Mouse (Mus musculus) CH12.LX (cell line): ENCODE measurements around the gene Msmb. TPM values are rescaled to one million over a fixed set of nuclear protein-coding genes. Genes with fewer than 3 reads are reported as not detected.
"Not testable (repeated sequence)": the region's sequence is repeated elsewhere in the genome, so short reads cannot be mapped to it uniquely, and the experiment has no call there.

Experiments used
- DNase-seq: peaks from one replicate; pipeline ENCODE4 v3.0.0-alpha.2; 2013; ENCODE audit errors: extremely low read depth
- H3K27ac ChIP-seq: 2 replicates; pipeline ENCODE4 v1.5.1; 2012; ENCODE audit warnings: low read depth, mild to moderate bottlenecking, control low read depth, moderate library complexity; ENCODE audit not compliant: insufficient read depth
- H3K27me3 ChIP-seq: replicated peaks from 2 replicates; pipeline ENCODE3; 2012; ENCODE audit warnings: inconsistent platforms
- H3K36me3 ChIP-seq, 2 experiments: replicated peaks in 1 of 2; 2 replicates each; pipeline versions ENCODE3 to v1.6.1; 2012; ENCODE audit warnings: inconsistent platforms in 1 of 2, low read length in 1 of 2, mild to moderate bottlenecking in 1 of 2, mixed read lengths in 1 of 2, moderate library complexity in 1 of 2; ENCODE audit not compliant: control insufficient read depth in 1 of 2, insufficient read depth in 1 of 2
- H3K4me1 ChIP-seq, 2 experiments: 2 replicates each; pipeline ENCODE4 v1.6.1; 2012; ENCODE audit warnings: inconsistent platforms in 1 of 2, moderate library complexity in 1 of 2; ENCODE audit not compliant: insufficient read depth in 2 of 2, control insufficient read depth in 1 of 2
- H3K4me2 ChIP-seq: 2 replicates; pipeline ENCODE4 v1.6.1; 2012; ENCODE audit warnings: low read depth, mild to moderate bottlenecking, control low read depth; ENCODE audit not compliant: poor library complexity, insufficient read depth, severe bottlenecking
- H3K4me3 ChIP-seq, 3 experiments: fragments of 150-350 bp in 1 of 3; sonication (generic) in 1 of 3; replicated peaks in 1 of 3; 2 replicates each; pipeline versions ENCODE3 to v1.5.1; 2011 to 2012; ENCODE audit warnings: low read depth in 2 of 3, low read length in 2 of 3, mild to moderate bottlenecking in 2 of 3, moderate library complexity in 2 of 3, control low read depth in 1 of 3, improper control_type of control experiment in 1 of 3, inconsistent platforms in 1 of 3, mixed read lengths in 1 of 3; ENCODE audit not compliant: poor library complexity in 1 of 3
- H3K79me2 ChIP-seq: replicated peaks from 2 replicates; pipeline ENCODE4 v1.6.1; 2012; ENCODE audit warnings: mild to moderate bottlenecking, moderate library complexity; ENCODE audit not compliant: control insufficient read depth, poor library complexity, insufficient read depth, severe bottlenecking; ENCODE audit errors: extremely low read depth
- H3K9ac ChIP-seq: 2 replicates; pipeline ENCODE4 v1.6.1; 2012; ENCODE audit warnings: low read depth, mild to moderate bottlenecking, control low read depth, moderate library complexity; ENCODE audit not compliant: insufficient read depth
- H3K9me3 ChIP-seq: replicated peaks from 2 replicates; pipeline ENCODE3; 2012; ENCODE audit warnings: low read length, inconsistent platforms, mixed read lengths
- BHLHE40 ChIP-seq: IDR thresholded peaks from 2 replicates; pipeline ENCODE4 v1.6.1; 2011; ENCODE audit warnings: mild to moderate bottlenecking, low read depth, low read length, improper control_type of control experiment
- CHD1 ChIP-seq: IDR thresholded peaks from 2 replicates; pipeline ENCODE4 v1.6.1; 2012; ENCODE audit warnings: low read depth, low read length, improper control_type of control experiment, inconsistent platforms
- EP300 ChIP-seq: IDR thresholded peaks from 2 replicates; pipeline ENCODE4 v1.6.1; 2011; ENCODE audit warnings: low read length, improper control_type of control experiment
- IRF4 ChIP-seq: IDR thresholded peaks from 2 replicates; pipeline ENCODE4 v1.6.1; 2014; ENCODE audit warnings: low read depth, mild to moderate bottlenecking, inconsistent platforms, low read length, improper control_type of control experiment
- MAFK ChIP-seq: IDR thresholded peaks from 2 replicates; pipeline ENCODE4 v1.6.1; 2011; ENCODE audit warnings: low read length, improper control_type of control experiment; ENCODE audit not compliant: insufficient replicate concordance
- NELFE ChIP-seq: IDR thresholded peaks from 2 replicates; pipeline ENCODE4 v1.6.1; 2011; ENCODE audit warnings: low read depth, low read length, improper control_type of control experiment
- PAX5 ChIP-seq: IDR thresholded peaks from 2 replicates; pipeline ENCODE4 v1.6.1; 2012; ENCODE audit warnings: low read length, inconsistent platforms, mixed read lengths
- POLR2A ChIP-seq: IDR thresholded peaks from 2 replicates; pipeline ENCODE4 v1.6.1; 2011; ENCODE audit warnings: low read depth, mild to moderate bottlenecking, improper control_type of control experiment, low read length
- RAD21 ChIP-seq: IDR thresholded peaks from 2 replicates; pipeline ENCODE4 v1.6.1; 2011; ENCODE audit warnings: low read depth, mild to moderate bottlenecking, low read length, improper control_type of control experiment, moderate library complexity
- RCOR1 ChIP-seq: conservative IDR thresholded peaks from 2 replicates; pipeline ENCODE4 v1.6.1; 2012; ENCODE audit warnings: low read depth, mild to moderate bottlenecking, inconsistent platforms, low read length, improper control_type of control experiment
- SIN3A ChIP-seq: IDR thresholded peaks from 2 replicates; pipeline ENCODE4 v1.6.1; 2012; ENCODE audit warnings: low read length, improper control_type of control experiment, inconsistent platforms
- TBP ChIP-seq: conservative IDR thresholded peaks from 2 replicates; pipeline ENCODE4 v1.6.1; 2011; ENCODE audit warnings: low read depth, low read length, improper control_type of control experiment
- USF2 ChIP-seq: conservative IDR thresholded peaks from 2 replicates; pipeline ENCODE4 v1.6.1; 2011; ENCODE audit warnings: low read depth, low read length, improper control_type of control experiment
- ZC3H11A ChIP-seq: IDR thresholded peaks from 2 replicates; pipeline ENCODE4 v1.6.1; 2012; ENCODE audit warnings: low read depth, mild to moderate bottlenecking, inconsistent platforms, low read length, improper control_type of control experiment
- ZMIZ1 ChIP-seq: IDR thresholded peaks from 2 replicates; pipeline ENCODE4 v1.6.1; 2012; ENCODE audit warnings: low read depth, mild to moderate bottlenecking, inconsistent platforms, low read length, improper control_type of control experiment
- ZNF384 ChIP-seq: IDR thresholded peaks from 2 replicates; pipeline ENCODE4 v1.6.1; 2012; ENCODE audit warnings: low read depth, low read length, improper control_type of control experiment, inconsistent platforms
- dilution Hi-C: fragments of 300-500 bp; cut with MboI; formaldehyde crosslinking; loops from 2 replicates; pipeline ENCODE4 v1.14.3; 2020; ENCODE audit warnings: low sequenced_read_pairs; ENCODE audit not compliant: extremely low pct_unique_long_range_greater_than_20kb, extremely low pct_ligation_motif_present
- in situ Hi-C: fragments of 300-500 bp; cut with MboI; formaldehyde crosslinking; loops from 3 replicates; pipeline ENCODE4 v1.14.3; 2019; ENCODE audit warnings: low sequenced_read_pairs, low pct_ligation_motif_present, low pct_unique_long_range_greater_than_20kb, mixed read lengths
- polyA plus RNA-seq: library from polyadenylated mRNA; unstranded; fragments of >175 nt; gene quantifications from 2 replicates; pipeline ENCODE4 v1.2.1, GENCODE M21; 2012; ENCODE audit warnings: low read depth; ENCODE audit not compliant: insufficient read length
- total RNA-seq, 2 experiments: library from RNA; depleted of rRNA; stranded (reverse); fragments of 300-350 nt in 1 of 2; fragments of >200 nt in 1 of 2; gene quantifications; 2 replicates each; pipeline ENCODE4 v1.2.3; 2012 to 2014

Gene Msmb
- total and polyA plus RNA-seq, 3 experiments, result not detected

DNA sequence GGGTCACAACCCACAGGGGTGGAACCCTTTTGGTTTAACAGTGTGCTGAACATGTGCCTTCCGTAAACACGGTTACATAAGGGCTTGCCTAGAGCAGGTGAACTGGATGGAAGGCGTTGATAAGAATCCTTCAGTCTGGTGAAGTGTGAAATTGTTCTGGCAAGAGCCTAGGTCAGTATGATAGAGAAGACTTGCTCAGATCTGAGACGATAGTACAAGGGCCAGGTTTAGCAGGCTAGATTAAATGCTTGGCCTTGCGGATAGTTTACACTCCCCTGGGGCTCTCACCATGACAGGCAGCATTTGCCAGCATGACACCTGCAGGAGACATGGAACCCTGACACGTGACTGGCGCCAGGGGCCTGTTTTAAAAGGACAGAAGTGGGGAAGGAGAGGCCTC, 36.2 kb upstream of the Msmb start:
- no peak for DNase-seq
- H3K9me3 ChIP-seq, result peaks cover under 1% of the 10 kb centered on the region
- no peak overlapping the region for H3K4me2 ChIP-seq
- peaks cover 0 to 9% of the 10 kb centered on the region in 2 experiments; a peak in 2 of 4 replicates for H3K4me1 ChIP-seq
- H3K4me3 ChIP-seq, result no peak overlapping the region
- dilution Hi-C loops (no loop called here), in situ Hi-C loops (no loop called here)
- no peaks in the 10 kb centered on the region for H3K79me2 ChIP-seq
- peaks cover 12 to 38% of the 10 kb centered on the region in 2 experiments for H3K36me3 ChIP-seq
- TF ChIP-seq MAFK (no peak), BHLHE40 (peak; percentile 28; the same call in 1 of the 2 replicates)
- H3K27ac ChIP-seq, result no peak overlapping the region
- no peaks in the 10 kb centered on the region for H3K27me3 ChIP-seq
- no peak overlapping the region for H3K9ac ChIP-seq

DNA sequence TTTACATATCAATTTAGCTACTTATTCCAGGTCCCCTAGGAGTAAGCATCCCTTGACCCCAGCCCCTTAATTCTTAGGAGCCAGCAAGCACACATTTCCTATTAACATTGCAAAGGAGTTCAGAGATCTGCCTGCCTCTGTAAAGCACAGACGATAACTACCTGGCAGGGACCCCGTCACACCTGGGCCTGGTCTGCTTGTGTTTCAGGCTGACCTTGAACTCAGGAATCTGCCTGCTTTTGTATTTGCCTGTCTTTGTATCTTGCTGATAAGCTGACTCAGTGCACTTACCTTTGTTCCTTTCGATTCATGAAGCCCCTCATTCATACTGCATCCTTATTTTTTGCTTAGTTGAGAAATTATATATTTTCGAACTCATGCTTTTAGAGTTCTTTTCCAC, 34.9 kb upstream of the Msmb start:
- Histone ChIP-seq H3K4me1 (peaks cover 0 to 9% of the 10 kb centered on the region in 2 experiments; a peak in 2 of 4 replicates), H3K79me2 (no peaks in the 10 kb centered on the region), H3K4me3 (no peak overlapping the region), H3K4me2 (no peak overlapping the region), H3K9ac (no peak overlapping the region), H3K36me3 (peaks cover 8 to 30% of the 10 kb centered on the region in 2 experiments), H3K27ac (no peak overlapping the region), H3K27me3 (no peaks in the 10 kb centered on the region), H3K9me3 (peaks cover 9% of the 10 kb centered on the region)
- dilution Hi-C loops (no loop called here), in situ Hi-C loops (no loop called here)
- no peak for DNase-seq
- TF ChIP-seq USF2 (no peak), TBP (no peak), BHLHE40 (no peak), CHD1 (no peak), SIN3A (no peak), RAD21 (no peak), ZMIZ1 (no peak), POLR2A (no peak), RCOR1 (no peak), PAX5 (no peak), NELFE (no peak), ZC3H11A (no peak)

DNA sequence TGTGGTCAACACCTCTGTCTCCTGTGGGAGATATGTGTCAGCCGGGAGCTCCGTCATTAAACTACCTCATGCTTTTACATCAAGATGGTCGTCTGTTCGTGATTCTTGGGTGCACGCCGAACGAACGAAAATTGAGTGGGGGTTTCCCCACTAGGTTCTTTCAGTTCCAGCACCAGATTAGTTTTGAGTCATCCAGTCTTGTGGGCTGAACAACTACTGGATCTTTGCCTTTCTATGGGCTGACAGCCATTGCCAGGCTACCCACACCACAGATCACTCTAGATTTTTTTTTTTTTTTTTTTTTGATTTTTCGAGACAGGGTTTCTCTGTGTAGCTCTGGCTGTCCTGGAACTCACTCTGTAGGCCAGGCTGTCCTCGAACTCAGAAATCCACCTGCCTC, 29.7 kb upstream of the Msmb start:
- in situ Hi-C loops, H3K79me2 ChIP-seq, H3K27me3 ChIP-seq, H3K4me2 ChIP-seq, H3K4me1 ChIP-seq, H3K9ac ChIP-seq, H3K36me3 ChIP-seq, H3K27ac ChIP-seq, dilution Hi-C loops, H3K4me3 ChIP-seq: not testable (repeated sequence)
- TF ChIP-seq ZNF384 (peak; percentile 62; the same call in 1 of the 2 replicates), EP300 (peak; percentile 59; the same call in 1 of the 2 replicates), IRF4 (peak; percentile 73)
- peaks cover 17% of the 10 kb centered on the region for H3K9me3 ChIP-seq
- peak; percentile 74 for DNase-seq
